Mouse (Mus musculus) MEL (cell line): ENCODE measurements at regions not wholly inside any gene's neighbourhood (a gene's known extent, or its start where the extent isn't known, plus 50 kb on each side); places are given as distances from the start of the nearest gene placed in this dataset.

Experiments
- DNase-seq: peaks from one replicate; pipeline ENCODE4 v3.0.0; 2011; ENCODE audit warnings: low read depth, low spot score
- H3K27ac ChIP-seq: 2 replicates; pipeline ENCODE4 v1.5.1; 2012; ENCODE audit warnings: low read depth, mild to moderate bottlenecking, control low read depth, low read length, moderate library complexity; ENCODE audit not compliant: control insufficient read depth
- H3K27me3 ChIP-seq, 2 experiments: fragments of 150-350 bp in 1 of 2; sonication (generic) in 1 of 2; 2 replicates each; pipeline ENCODE4 v1.6.1; 2012; ENCODE audit warnings: low read length in 2 of 2, mild to moderate bottlenecking in 2 of 2, improper control_type of control experiment in 1 of 2, moderate library complexity in 1 of 2; ENCODE audit not compliant: insufficient read depth in 2 of 2, control insufficient read depth in 1 of 2
- H3K36me3 ChIP-seq, 2 experiments: 2 replicates each; pipeline ENCODE4 v1.6.1; 2012 to 2014; ENCODE audit warnings: low read length in 2 of 2, improper control_type of control experiment in 1 of 2, inconsistent platforms in 1 of 2, mild to moderate bottlenecking in 1 of 2; ENCODE audit not compliant: insufficient read depth in 2 of 2, control insufficient read depth in 1 of 2
- H3K4me1 ChIP-seq, 2 experiments: fragments of 150-350 bp in 1 of 2; sonication (generic) in 1 of 2; 2 replicates each; pipeline ENCODE4 v1.6.1; 2012; ENCODE audit warnings: low read length in 2 of 2, improper control_type of control experiment in 1 of 2, mild to moderate bottlenecking in 1 of 2; ENCODE audit not compliant: insufficient read depth in 2 of 2, control insufficient read depth in 1 of 2
- H3K4me3 ChIP-seq, 2 experiments: fragments of 150-350 bp in 1 of 2; sonication (generic) in 1 of 2; 2 replicates each; pipeline ENCODE4 v1.5.1; 2012; ENCODE audit warnings: low read depth in 2 of 2, low read length in 2 of 2, mild to moderate bottlenecking in 2 of 2, moderate library complexity in 2 of 2, control low read depth in 1 of 2, improper control_type of control experiment in 1 of 2; ENCODE audit not compliant: control insufficient read depth in 1 of 2, insufficient read depth in 1 of 2
- H3K79me2 ChIP-seq: 2 replicates; pipeline ENCODE4 v1.6.1; 2012; ENCODE audit warnings: mild to moderate bottlenecking, low read length, moderate library complexity; ENCODE audit not compliant: control insufficient read depth, poor library complexity, insufficient read depth
- H3K9ac ChIP-seq: 2 replicates; pipeline ENCODE4 v1.6.1; 2012; ENCODE audit warnings: low read depth, mild to moderate bottlenecking, control low read depth, low read length, moderate library complexity; ENCODE audit not compliant: control insufficient read depth, poor library complexity, severe bottlenecking
- H3K9me3 ChIP-seq: fragments of 150-350 bp; sonication (generic); replicated peaks from 2 replicates; pipeline ENCODE4 v1.6.1; 2012; ENCODE audit warnings: mild to moderate bottlenecking, low read length, improper control_type of control experiment, moderate library complexity; ENCODE audit not compliant: insufficient read depth
- BHLHE40 ChIP-seq: IDR thresholded peaks from 2 replicates; pipeline ENCODE4 v1.6.1; 2012; ENCODE audit warnings: low read depth, mild to moderate bottlenecking, inconsistent platforms, low read length, improper control_type of control experiment, borderline replicate concordance
- CHD2 ChIP-seq: IDR thresholded peaks from 2 replicates; pipeline ENCODE4 v1.6.1; 2011; ENCODE audit warnings: low read length, improper control_type of control experiment
- ETS1 ChIP-seq: IDR thresholded peaks from 2 replicates; pipeline ENCODE4 v1.6.1; 2012; ENCODE audit warnings: low read depth, mild to moderate bottlenecking, inconsistent platforms, low read length, improper control_type of control experiment, moderate library complexity
- MAX ChIP-seq: IDR thresholded peaks from 2 replicates; pipeline ENCODE4 v1.6.1; 2011; ENCODE audit warnings: low read length, improper control_type of control experiment
- MAZ ChIP-seq: IDR thresholded peaks from 2 replicates; pipeline ENCODE4 v1.6.1; 2012; ENCODE audit warnings: low read depth, mild to moderate bottlenecking, inconsistent platforms, low read length, improper control_type of control experiment
- MXI1 ChIP-seq: IDR thresholded peaks from 2 replicates; pipeline ENCODE4 v1.6.1; 2011; ENCODE audit warnings: mild to moderate bottlenecking, low read depth, low read length, improper control_type of control experiment
- POLR2AphosphoS5 ChIP-seq: IDR thresholded peaks from 2 replicates; pipeline ENCODE4 v1.6.1; 2012; ENCODE audit warnings: low read depth, borderline replicate concordance, mild to moderate bottlenecking, inconsistent platforms, low read length, moderate library complexity, mixed read lengths
- RAD21 ChIP-seq: IDR thresholded peaks from 2 replicates; pipeline ENCODE4 v1.6.1; 2011; ENCODE audit warnings: mild to moderate bottlenecking, low read depth, low read length, improper control_type of control experiment
- SIN3A ChIP-seq: IDR thresholded peaks from 2 replicates; pipeline ENCODE4 v1.6.1; 2012; ENCODE audit warnings: low read length, improper control_type of control experiment, inconsistent platforms
- TBP ChIP-seq: IDR thresholded peaks from 2 replicates; pipeline ENCODE4 v1.8.0; 2011; ENCODE audit warnings: low read depth, low read length, improper control_type of control experiment
- TCF12 ChIP-seq: IDR thresholded peaks from 2 replicates; pipeline ENCODE4 v1.6.1; 2014; ENCODE audit warnings: low read depth, mild to moderate bottlenecking, inconsistent platforms, low read length, improper control_type of control experiment, moderate library complexity
- UBTF ChIP-seq: IDR thresholded peaks from 2 replicates; pipeline ENCODE4 v1.6.1; 2012; ENCODE audit warnings: low read depth, mild to moderate bottlenecking, inconsistent platforms, low read length, improper control_type of control experiment, moderate library complexity, borderline replicate concordance; ENCODE audit not compliant: insufficient read depth
- ZC3H11A ChIP-seq: IDR thresholded peaks from 2 replicates; pipeline ENCODE4 v1.6.1; 2012; ENCODE audit warnings: low read depth, mild to moderate bottlenecking, inconsistent platforms, low read length, improper control_type of control experiment
- ZNF384 ChIP-seq: IDR thresholded peaks from 2 replicates; pipeline ENCODE4 v1.6.1; 2012; ENCODE audit warnings: low read depth, mild to moderate bottlenecking, inconsistent platforms, low read length, improper control_type of control experiment

DNA sequence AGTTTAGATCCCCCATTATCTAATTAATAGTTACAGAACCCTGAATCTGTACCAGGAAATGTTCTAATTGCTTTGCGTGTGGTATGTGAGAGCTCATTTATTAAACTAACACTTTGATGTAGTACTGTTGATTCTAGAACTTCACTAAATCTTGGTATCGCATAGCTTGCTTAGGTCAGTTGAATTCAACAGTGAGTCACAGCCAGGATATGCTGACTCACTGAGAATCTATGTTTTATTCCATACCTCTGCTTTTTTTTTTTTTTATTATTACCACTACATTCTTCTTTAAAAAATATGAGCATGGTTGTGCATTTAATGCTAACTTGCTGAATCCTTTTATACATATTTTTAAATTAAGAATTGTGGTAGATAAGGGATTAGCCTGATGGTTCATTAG is 602.5 kb upstream of the Car10 start:
- H3K4me1 ChIP-seq: no peaks in the 10 kb centered on the region
- no peaks in the 10 kb centered on the region for H3K36me3 ChIP-seq
- TF ChIP-seq ETS1 (no peak), POLR2AphosphoS5 (no peak), BHLHE40 (no peak), MXI1 (no peak), CHD2 (no peak), ZNF384 (no peak), MAZ (no peak), ZC3H11A (no peak), SIN3A (no peak), UBTF (no peak), MAX (no peak), TBP (no peak), TCF12 (no peak), RAD21 (no peak)
- no peaks in the 10 kb centered on the region for H3K79me2 ChIP-seq
- H3K27ac ChIP-seq: no peak overlapping the region
- no peak overlapping the region for H3K9ac ChIP-seq
- no peak overlapping the region for H3K4me3 ChIP-seq
- no peak for DNase-seq
- H3K27me3 ChIP-seq: no peaks in the 10 kb centered on the region
- no peaks in the 10 kb centered on the region for H3K9me3 ChIP-seq
